Mouse (Mus musculus) embryonic fibroblast, embryonic 13.5 days (primary cell): ENCODE measurements around the gene Dbp.

ENCODE experiments used
- CTCF ChIP-seq: IDR thresholded peaks from 2 replicates; pipeline ENCODE4 v1.5.1; 2011; ENCODE audit warnings: mild to moderate bottlenecking, control low read depth, low read length, moderate library complexity, borderline replicate concordance; ENCODE audit not compliant: insufficient read depth
- POLR2A ChIP-seq: IDR thresholded peaks from 2 replicates; pipeline ENCODE4 v1.6.1; 2011; ENCODE audit warnings: low read depth, mild to moderate bottlenecking, control low read depth, low read length, moderate library complexity

GRCm38 (mm10) chr7:45668921-45669320 is 36.0 kb upstream of the Dbp start:
- TF ChIP-seq CTCF (no peak), POLR2A (no peak)
